Mouse (Mus musculus): Measurements from ENCODE around the gene Gli1.
A peak's percentile ranks its signal among the peaks of the same experiment; 100 is the strongest.

Gli1 gene

GRCm38 (mm10) chr10:127291881-127292638 is 49.7 kb downstream of the Gli1 start:
- DNase-seq (ENCODE audit: low spot score in 2 of 2) = no peak

DNA sequence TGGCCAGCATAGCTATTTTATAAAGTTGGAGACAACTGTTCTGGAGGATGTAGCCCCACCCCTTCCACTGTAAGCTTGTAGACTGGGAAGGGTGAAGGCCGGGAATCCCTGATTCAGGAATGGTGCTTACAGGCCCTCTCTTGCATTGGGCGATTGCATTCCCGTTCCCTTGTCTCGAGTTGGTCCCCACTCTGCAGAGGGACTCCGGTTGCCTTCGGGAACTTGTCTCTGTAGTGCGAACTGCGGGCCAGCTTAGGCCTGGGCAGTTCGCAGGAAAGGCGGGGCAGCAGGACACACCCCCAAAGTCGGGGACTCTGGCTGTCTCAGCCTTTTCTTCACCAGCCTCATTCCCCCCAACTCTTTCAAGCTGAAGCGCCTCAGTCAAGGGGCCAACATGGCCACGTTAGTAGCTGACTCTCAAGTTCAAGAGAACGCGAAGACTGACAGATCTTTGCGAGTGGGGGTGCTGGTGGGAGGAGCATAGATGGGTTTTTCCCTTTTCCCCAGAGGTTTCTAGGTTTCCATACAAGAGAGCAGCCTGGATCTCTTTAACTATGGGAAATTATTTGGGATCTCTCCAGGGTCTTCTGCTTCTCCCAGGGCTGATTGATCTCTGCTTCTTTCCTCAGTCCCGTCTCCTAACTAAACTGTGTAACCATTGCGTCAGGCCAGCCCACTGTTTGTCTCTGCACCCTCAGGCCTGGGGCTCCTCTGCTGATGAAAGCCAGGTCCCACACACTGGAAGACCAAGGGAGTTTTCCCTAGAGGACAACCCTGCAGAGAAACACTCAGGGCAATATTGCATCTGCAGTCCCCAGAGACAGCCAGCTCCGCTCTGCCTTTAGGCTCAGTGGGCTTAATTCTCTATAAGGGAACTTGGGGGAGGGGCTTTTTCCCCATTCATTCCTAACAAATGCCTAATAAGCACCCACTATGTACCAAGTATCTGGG is 50.6 kb downstream of the Gli1 start:
- DNase-seq (ENCODE audit: low spot score in 2 of 2) = peak in 1 of 2 experiments; percentile 62

DNA sequence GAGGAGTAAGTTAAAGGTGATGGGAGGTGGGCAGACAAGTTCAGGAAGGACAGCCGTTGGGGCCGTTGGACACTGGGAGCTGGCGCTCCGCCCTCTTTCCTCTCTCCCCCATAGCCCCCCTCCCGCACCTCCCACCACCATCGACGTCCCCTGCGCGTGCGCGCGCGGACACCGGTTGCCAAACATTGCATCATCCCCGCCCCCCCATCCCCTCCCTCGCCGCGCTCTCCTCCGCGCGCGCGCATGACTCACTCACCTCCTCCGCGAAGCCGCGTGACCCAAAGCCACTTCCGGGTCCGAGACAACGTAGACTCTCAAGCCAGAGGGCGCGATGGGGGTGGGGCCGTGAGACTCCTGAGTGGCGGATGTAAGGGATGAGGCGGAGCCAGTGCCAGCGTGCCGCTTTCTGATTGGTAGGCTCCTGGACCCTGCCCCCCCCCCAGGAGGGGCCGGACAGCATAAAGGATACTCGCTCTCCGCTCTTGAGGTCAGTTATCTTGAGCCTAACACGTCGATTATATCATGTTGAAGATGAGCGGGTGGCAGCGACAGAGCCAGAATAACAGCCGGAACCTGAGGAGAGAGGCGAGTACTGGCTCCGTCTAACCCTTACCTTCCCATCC is 51.4 kb downstream of the Gli1 start:
- DNase-seq (ENCODE audit: low spot score in 2 of 2) = peak; percentile 100

DNA sequence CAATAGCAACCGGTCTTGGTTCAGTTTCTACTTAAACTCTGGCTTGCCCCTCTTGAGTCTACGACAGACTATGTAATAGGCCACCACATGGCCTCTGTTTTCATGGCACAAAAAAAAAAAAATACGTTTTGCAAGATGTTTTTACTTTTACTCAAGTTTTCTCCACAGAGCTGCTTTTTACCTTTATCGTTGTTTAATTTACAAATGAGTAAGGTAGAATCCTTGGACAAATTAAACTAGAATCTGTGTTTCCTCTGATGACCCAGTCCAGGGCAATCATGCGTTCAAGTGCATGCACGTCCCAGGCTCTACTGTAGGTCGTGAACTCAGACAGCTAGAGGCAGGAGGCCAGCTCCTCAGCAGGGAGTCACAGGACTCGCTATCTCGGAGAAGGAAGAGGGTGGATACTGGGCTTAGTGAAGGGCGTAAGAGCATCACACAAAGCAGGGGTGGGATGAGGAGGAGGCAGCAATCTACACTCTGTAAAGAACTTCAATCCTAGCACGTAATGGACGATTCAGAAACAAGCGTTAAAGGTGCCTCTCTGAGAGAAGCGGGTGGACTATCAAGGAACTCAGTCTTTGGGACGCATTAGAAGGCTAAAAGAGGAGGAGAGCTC is 52.1 kb downstream of the Gli1 start:
- DNase-seq (ENCODE audit: low spot score in 2 of 2) = peak in 1 of 2 experiments; percentile 56

- peak; percentile 86 to 87 for DNase-seq (ENCODE audit: low spot score in 2 of 2)
Observed at GRCm38 (mm10) chr10:127288800-127289572, 52.8 kb downstream of the Gli1 start, which contains the start of gene Mbd6. Mbd6 (minus strand) TSS chr10:127289018.

DNA sequence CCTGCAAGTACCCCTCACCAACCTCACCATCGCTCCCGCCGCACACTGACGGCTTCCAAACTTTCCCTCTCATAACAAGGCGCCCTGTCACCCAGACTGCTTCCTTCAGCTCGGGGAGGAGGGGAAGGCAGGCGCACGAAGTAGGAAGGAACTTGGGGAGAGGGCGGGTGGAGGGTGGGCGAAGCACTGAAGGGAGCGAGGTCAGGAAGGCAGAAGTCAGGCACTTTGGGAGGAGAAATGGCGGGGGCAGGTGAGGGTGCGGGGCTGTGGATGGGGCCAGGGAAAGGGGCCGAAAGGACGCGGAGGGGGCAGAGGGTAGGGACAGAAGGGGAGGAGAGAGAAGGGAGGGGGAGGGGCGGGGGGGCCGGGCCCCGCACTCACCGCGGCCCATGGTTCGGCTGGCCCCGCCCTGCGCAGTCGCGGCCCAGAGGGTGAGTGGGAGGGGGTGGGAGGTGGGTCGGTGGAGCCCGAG is 53.4 kb downstream of the Gli1 start:
- DNase-seq (ENCODE audit: low spot score in 2 of 2) = peak; percentile 45 to 70

DNA sequence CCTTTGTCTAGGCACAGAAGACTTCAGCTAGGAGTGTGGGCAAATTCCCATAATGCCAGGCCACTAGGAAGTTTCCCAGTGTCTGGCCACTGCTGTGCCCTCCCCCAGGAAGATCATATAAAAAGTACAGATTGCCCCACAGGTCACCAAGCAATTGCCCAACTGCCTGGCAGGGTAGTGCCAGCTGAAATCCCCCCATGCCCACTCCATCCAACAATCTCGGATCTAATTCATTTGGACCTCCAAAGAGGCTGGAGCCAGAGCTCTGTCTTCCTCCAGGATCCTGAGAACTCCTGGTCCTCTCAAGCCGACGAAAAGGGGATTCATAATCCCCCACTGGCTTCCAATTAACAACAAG is 53.9 kb downstream of the Gli1 start:
- no peak for DNase-seq (ENCODE audit: low spot score in 2 of 2)

- DNase-seq (ENCODE audit: low spot score in 2 of 2) = no peak
Observed at GRCm38 (mm10) chr10:127287271-127287935, 54.4 kb downstream of the Gli1 start.

- DNase-seq (ENCODE audit: low spot score in 2 of 2) = no peak
Observed at GRCm38 (mm10) chr10:127286730-127287129, 55.0 kb downstream of the Gli1 start.

- no peak for DNase-seq (ENCODE audit: low spot score in 2 of 2)
Observed at GRCm38 (mm10) chr10:127286194-127286593, 55.6 kb downstream of the Gli1 start.

GRCm38 (mm10) chr10:127285644-127286043 is 56.1 kb downstream of the Gli1 start:
- no peak for DNase-seq (ENCODE audit: low spot score in 2 of 2)

DNA sequence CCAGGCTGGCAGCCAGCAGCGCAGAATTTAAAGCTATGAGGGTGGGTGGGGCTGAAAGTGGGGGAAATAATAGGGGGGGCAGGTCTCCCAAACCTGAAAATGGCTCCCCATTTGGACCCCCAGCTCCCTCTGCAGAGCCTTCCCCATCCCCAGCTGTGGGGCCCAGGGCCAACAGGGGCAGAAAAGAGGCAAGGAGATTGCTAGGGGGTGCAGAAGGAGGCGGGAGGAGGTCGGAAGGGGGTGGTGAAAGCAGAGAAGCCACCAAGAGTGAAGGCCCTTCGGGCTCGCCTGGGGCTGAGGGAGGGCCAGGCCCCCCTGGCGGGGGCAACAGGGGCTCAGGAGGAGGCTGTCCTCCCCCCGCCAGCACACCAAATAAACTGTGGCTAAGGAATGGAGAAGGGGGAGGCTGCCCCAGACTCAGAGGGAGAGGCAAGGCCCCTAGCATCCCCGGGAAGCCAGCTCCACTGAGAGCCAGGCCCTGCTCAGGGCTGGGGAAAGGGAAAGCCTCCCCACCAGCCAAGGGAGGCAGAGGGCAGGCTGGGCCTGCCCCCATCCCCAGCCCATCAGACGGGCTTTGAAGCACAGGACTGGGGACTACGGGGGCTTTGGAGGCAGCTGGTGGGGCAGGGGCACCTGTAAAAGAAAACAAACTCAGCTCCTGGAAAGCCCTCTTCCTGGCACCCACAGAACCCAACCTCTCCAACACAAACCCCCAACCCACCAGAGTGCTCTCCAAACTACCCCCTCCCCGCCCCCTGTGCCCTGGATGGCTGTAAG is 56.9 kb downstream of the Gli1 start:
- no peak for DNase-seq (ENCODE audit: low spot score in 2 of 2)

DNA sequence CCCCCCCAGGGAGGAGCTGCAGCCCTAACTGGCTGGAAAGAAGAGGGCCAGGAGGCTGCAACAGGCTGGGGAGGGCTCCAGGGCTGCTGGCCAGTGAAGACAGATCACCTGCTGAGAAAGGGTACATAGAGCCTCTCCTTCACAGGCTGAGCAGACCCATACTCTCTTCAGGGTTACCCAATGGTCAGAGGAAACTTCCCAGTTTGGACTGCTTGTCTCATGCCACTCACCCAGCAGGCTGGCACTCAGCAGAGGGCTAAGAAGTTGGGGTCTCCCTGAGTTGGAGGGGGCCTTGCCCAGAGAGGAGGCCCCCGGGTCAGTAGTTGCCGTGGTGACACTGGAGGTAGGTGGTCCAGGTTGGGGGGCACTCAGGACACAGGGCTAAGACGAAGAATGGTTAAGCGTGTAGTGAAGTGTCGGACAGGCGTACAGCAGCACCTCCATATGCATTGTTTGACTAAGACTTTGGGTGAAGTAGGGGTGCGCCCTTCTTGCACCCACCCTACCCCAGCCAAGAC is 57.6 kb downstream of the Gli1 start:
- DNase-seq (ENCODE audit: low spot score in 2 of 2) = no peak

- no peak for DNase-seq (ENCODE audit: low spot score in 2 of 2)
Observed at GRCm38 (mm10) chr10:127282620-127283215, 59.1 kb downstream of the Gli1 start.

DNA sequence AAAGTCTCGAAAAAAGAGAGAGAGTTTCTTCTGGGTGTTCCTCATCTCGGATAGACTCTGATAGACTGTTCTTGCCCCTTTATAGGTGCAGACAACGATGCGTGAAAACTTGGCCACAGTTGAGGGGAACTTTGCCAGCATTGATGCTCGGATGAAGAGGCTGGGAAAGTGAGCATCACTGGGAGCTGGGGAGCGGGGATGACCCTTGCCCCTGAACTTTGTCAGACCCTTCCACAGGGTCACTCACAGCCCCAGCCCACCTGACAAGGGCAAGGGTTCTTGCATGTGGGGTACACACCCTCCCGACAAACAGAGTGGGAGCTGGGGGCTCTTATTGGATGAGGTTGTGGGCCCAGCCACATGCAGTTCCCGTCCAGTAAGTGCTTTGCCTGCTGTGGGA is 60.5 kb downstream of the Gli1 start:
- DNase-seq (ENCODE audit: low spot score in 2 of 2) = no peak
